7 mouse cellular contexts compared by ENCODE assay signal in genomic region chr6:124931525-124932313, GRCm38 (mm10). TPM values are rescaled to one million over a fixed set of nuclear protein-coding genes. Genes with fewer than 3 reads are reported as not detected.
DNase-seq lines count a peak whose midpoint lies in the region; ATAC-seq lines count a peak whose summit lies in the region.

No protein-coding gene starts in this region.

- peaks cover 14% of the 10 kb centered on the region for H3K4me1 ChIP-seq in neural tube, embryonic 11.5 days (ENCODE audit: control insufficient read depth, insufficient read depth, low read length)
- H3K4me1 ChIP-seq in midbrain, embryonic 10.5 days: peaks cover 31% of the 10 kb centered on the region

- H3K9me3 ChIP-seq in neural tube, embryonic 11.5 days (ENCODE audit: control insufficient read depth, low read length): no peaks in the 10 kb centered on the region
- no peaks in the 10 kb centered on the region for H3K9me3 ChIP-seq in midbrain, embryonic 10.5 days (replicated peaks)

- peak; percentile 73 for ATAC-seq in neural tube, embryonic 11.5 days (ENCODE audit: insufficient read depth, low FRiP score, low TSS enrichment)

- H3K9ac ChIP-seq in neural tube, embryonic 11.5 days (ENCODE audit: low read length): peak overlapping the region; percentile 96

- no peaks in the 10 kb centered on the region for H3K27me3 ChIP-seq in neural tube, embryonic 11.5 days (ENCODE audit: control insufficient read depth, insufficient read depth, low read length)
- no peaks in the 10 kb centered on the region for H3K27me3 ChIP-seq in midbrain, embryonic 10.5 days (ENCODE audit: low read depth, poor library complexity, severe bottlenecking)

- H3K4me3 ChIP-seq in neural tube, embryonic 11.5 days (ENCODE audit: low read depth, low read length): peak overlapping the region; percentile 97
- peak overlapping the region; percentile 98 for H3K4me3 ChIP-seq in midbrain, embryonic 10.5 days

- H3K36me3 ChIP-seq in neural tube, embryonic 11.5 days (ENCODE audit: control insufficient read depth, insufficient read depth, low read length): peaks cover 18% of the 10 kb centered on the region
- H3K36me3 ChIP-seq in midbrain, embryonic 10.5 days: peaks cover 47% of the 10 kb centered on the region

- H3K27ac ChIP-seq in neural tube, embryonic 11.5 days (ENCODE audit: low read depth, low read length): peak overlapping the region; percentile 87
- peak overlapping the region; percentile 95 for H3K27ac ChIP-seq in midbrain, embryonic 10.5 days (replicated peaks)

- peak overlapping the region; percentile 94 for H3K4me2 ChIP-seq in neural tube, embryonic 11.5 days (ENCODE audit: low read depth)

- 2% methylated on average over 48 of the region's 48 CpGs for WGBS in neural tube, embryonic 11.5 days
- 1% methylated on average over 48 of the region's 48 CpGs for WGBS in midbrain, embryonic 10.5 days

- peak; percentile 56 for DNase-seq in neural tube, embryonic 11.5 days (ENCODE audit: low spot score)
- no peak for DNase-seq in neural tube, embryonic 10.5 days (ENCODE audit: extremely low spot score, low spot score)
- DNase-seq in c-Kit-negative CD71-positive TER-119-positive erythroid progenitor cells, embryonic 14.5 days (ENCODE audit: low read depth, low spot score): peak; percentile 20
- DNase-seq in frontal cortex, adult 2 months (ENCODE audit: extremely low spot score in 1 of 2, low spot score in 1 of 2): peak; percentile 56 to 62
- peak; percentile 39 to 77 for DNase-seq in kidney, postnatal 25 days
- DNase-seq in midbrain, embryonic 10.5 days (ENCODE audit: low spot score): peak; percentile 49
- peak; percentile 73 for DNase-seq in testis, postnatal 10 days (ENCODE audit: low spot score)

RNA-seq across cellular contexts. Expression of gene Mlf2, which starts 0.5 kb away (rescaled TPM):
- polyA plus RNA-seq in neural tube, embryonic 11.5 days (2014; fragmentation: Nextera tagmentation; extraction: Ambion mirVana): 468 and 513 TPM in 2 replicates
- 689 and 754 TPM in 2 replicates for polyA plus RNA-seq in frontal cortex, adult 2 months (2012; rRNA removed)
- 428 and 435 TPM in 2 replicates for polyA plus RNA-seq in midbrain, embryonic 10.5 days (2016; fragmentation: Nextera tagmentation; extraction: Ambion mirVana)

RNA-seq across cellular contexts. Expression of gene Ptms, which starts 11.8 kb away (rescaled TPM):
- polyA plus RNA-seq in neural tube, embryonic 11.5 days (2014; fragmentation: Nextera tagmentation; extraction: Ambion mirVana): 345 and 381 TPM in 2 replicates
- 1,541 and 1,645 TPM in 2 replicates for polyA plus RNA-seq in frontal cortex, adult 2 months (2012; rRNA removed)
- polyA plus RNA-seq in midbrain, embryonic 10.5 days (2016; fragmentation: Nextera tagmentation; extraction: Ambion mirVana): 261 and 296 TPM in 2 replicates

RNA-seq across cellular contexts. Expression of gene Lag3, which starts 20.2 kb away (rescaled TPM):
- 1.4 and 1.7 TPM in 2 replicates for polyA plus RNA-seq in neural tube, embryonic 11.5 days (2014; fragmentation: Nextera tagmentation; extraction: Ambion mirVana)
- polyA plus RNA-seq in frontal cortex, adult 2 months (2012; rRNA removed): 5.9 and 6.0 TPM in 2 replicates
- polyA plus RNA-seq in midbrain, embryonic 10.5 days (2016; fragmentation: Nextera tagmentation; extraction: Ambion mirVana): 1.0 and 1.5 TPM in 2 replicates

RNA-seq across cellular contexts. Expression of gene Cops7a, which starts 33.6 kb away (rescaled TPM):
- polyA plus RNA-seq in neural tube, embryonic 11.5 days (2014; fragmentation: Nextera tagmentation; extraction: Ambion mirVana): 110 and 118 TPM in 2 replicates
- polyA plus RNA-seq in frontal cortex, adult 2 months (2012; rRNA removed): 261 and 265 TPM in 2 replicates
- polyA plus RNA-seq in midbrain, embryonic 10.5 days (2016; fragmentation: Nextera tagmentation; extraction: Ambion mirVana): 140 and 142 TPM in 2 replicates

RNA-seq across cellular contexts. Expression of gene Cd4, which starts 43.7 kb away (rescaled TPM):
- polyA plus RNA-seq in neural tube, embryonic 11.5 days (2014; fragmentation: Nextera tagmentation; extraction: Ambion mirVana): 0.07 TPM in 1 of 2 replicates, not detected in the other
- 0.64 and 1.3 TPM in 2 replicates for polyA plus RNA-seq in frontal cortex, adult 2 months (2012; rRNA removed)
- 0.05 TPM in 1 of 2 replicates, not detected in the other for polyA plus RNA-seq in midbrain, embryonic 10.5 days (2016; fragmentation: Nextera tagmentation; extraction: Ambion mirVana)
